Mouse (Mus musculus) myocyte (in vitro differentiated cells): Measurements from ENCODE around the gene Olfr959. TPM values are rescaled to one million over a fixed set of nuclear protein-coding genes. Genes with fewer than 3 reads are reported as not detected.

Experiments
- H3K27me3 ChIP-seq: one replicate; pipeline ENCODE4 v1.6.1; 2011; ENCODE audit not compliant: control insufficient read depth, insufficient read depth, insufficient read length
- H3K36me3 ChIP-seq: one replicate; pipeline ENCODE4 v1.6.1; 2011; ENCODE audit not compliant: control insufficient read depth, insufficient read depth
- H3K4me2 ChIP-seq: one replicate; pipeline ENCODE4 v1.6.1; 2011; ENCODE audit warnings: low read depth, control low read depth
- H3K4me3 ChIP-seq: one replicate; pipeline ENCODE4 v1.5.1; 2011; ENCODE audit warnings: mild to moderate bottlenecking, control low read depth, moderate library complexity
- H3K79me2 ChIP-seq: one replicate; pipeline ENCODE4 v1.6.1; 2011; ENCODE audit not compliant: control insufficient read depth, insufficient read depth
- H3ac ChIP-seq: one replicate; pipeline ENCODE4 v1.6.1; 2011; ENCODE audit not compliant: control insufficient read depth, insufficient read length
- CEBPB ChIP-seq: IDR thresholded peaks from 2 replicates; pipeline ENCODE4 v1.6.1; 2011; ENCODE audit warnings: mild to moderate bottlenecking, moderate library complexity; ENCODE audit not compliant: poor library complexity, insufficient read depth, severe bottlenecking
- E2F4 ChIP-seq: IDR thresholded peaks from one replicate; pipeline ENCODE4 v1.6.1; 2011; ENCODE audit warnings: mild to moderate bottlenecking, control low read depth, moderate library complexity; ENCODE audit not compliant: insufficient read depth
- MAX ChIP-seq: IDR thresholded peaks from one replicate; pipeline ENCODE4 v1.6.1; 2011; ENCODE audit warnings: low read depth, mild to moderate bottlenecking, control low read depth
- MYOD1 ChIP-seq, 3 experiments: IDR thresholded peaks; one replicate each; pipeline ENCODE4 v1.6.1; 2011; ENCODE audit warnings: control low read depth in 2 of 3, low read depth in 2 of 3, mild to moderate bottlenecking in 2 of 3, moderate library complexity in 1 of 3; ENCODE audit not compliant: insufficient read length in 2 of 3, control insufficient read depth in 1 of 3
- MYOG ChIP-seq, 3 experiments: IDR thresholded peaks; one replicate each; pipeline ENCODE4 v1.6.1; 2011; ENCODE audit warnings: control low read depth in 2 of 3, low read depth in 2 of 3, mild to moderate bottlenecking in 2 of 3; ENCODE audit not compliant: insufficient read length in 2 of 3, control insufficient read depth in 1 of 3, insufficient read depth in 1 of 3
- POLR2A ChIP-seq: IDR thresholded peaks from one replicate; pipeline ENCODE4 v1.6.1; 2011; ENCODE audit warnings: low read depth, mild to moderate bottlenecking, control low read depth, moderate library complexity; ENCODE audit not compliant: insufficient read length
- POLR2AphosphoS2 ChIP-seq: IDR thresholded peaks from one replicate; pipeline ENCODE4 v1.6.1; 2011; ENCODE audit warnings: low read depth, control low read depth; ENCODE audit not compliant: insufficient read length
- REST ChIP-seq: IDR thresholded peaks from one replicate; pipeline ENCODE4 v1.6.1; 2011; ENCODE audit warnings: mild to moderate bottlenecking, control low read depth, moderate library complexity; ENCODE audit not compliant: insufficient read depth, insufficient read length
- SRF ChIP-seq: IDR thresholded peaks from one replicate; pipeline ENCODE4 v1.6.1; 2011; ENCODE audit warnings: low read depth; ENCODE audit not compliant: control insufficient read depth, insufficient read length
- TCF12 ChIP-seq: IDR thresholded peaks from one replicate; pipeline ENCODE4 v1.6.1; 2011; ENCODE audit warnings: mild to moderate bottlenecking, control low read depth; ENCODE audit not compliant: poor library complexity, insufficient read depth, severe bottlenecking
- TCF3 ChIP-seq: IDR thresholded peaks from one replicate; pipeline ENCODE4 v1.6.1; 2011; ENCODE audit warnings: low read depth, control low read depth; ENCODE audit not compliant: insufficient read length
- USF1 ChIP-seq: IDR thresholded peaks from one replicate; pipeline ENCODE4 v1.6.1; 2011; ENCODE audit warnings: low read depth, mild to moderate bottlenecking, control low read depth, moderate library complexity
- polyA plus RNA-seq: library from polyadenylated mRNA; unstranded; fragments of >200 nt; fragmentation: generic; extraction: Trizol; gene quantifications from one replicate; pipeline ENCODE4 v1.2.1, GENCODE M21; 2012; ENCODE audit warnings: missing spikeins

The Olfr959 gene
- polyA plus RNA-seq, 1 experiment, result not detected

GRCm38 (mm10) chr9:39577050-39577449 lies 1.7 kb upstream of the Olfr959 start:
- Histone ChIP-seq H3K27me3 (no peaks in the 10 kb centered on the region), H3K4me3 (no peak overlapping the region), H3ac (no peak overlapping the region), H3K79me2 (no peaks in the 10 kb centered on the region), H3K36me3 (no peaks in the 10 kb centered on the region), H3K4me2 (no peak overlapping the region)
- TF ChIP-seq TCF3 (no peak), CEBPB (no peak), TCF12 (no peak), REST (no peak), POLR2A (no peak), SRF (no peak), MAX (no peak), POLR2AphosphoS2 (no peak), MYOG (IDR thresholded peaks at IDR 0.05; ENCODE audit: control insufficient read depth in 1 of 3, insufficient read depth in 1 of 3, insufficient read length in 2 of 3, low read depth in 2 of 3) (no peak), USF1 (no peak)

- Histone ChIP-seq H3K4me3 (no peak overlapping the region), H3K4me2 (no peak overlapping the region), H3K79me2 (no peaks in the 10 kb centered on the region), H3ac (no peak overlapping the region), H3K27me3 (no peaks in the 10 kb centered on the region), H3K36me3 (no peaks in the 10 kb centered on the region)
- TF ChIP-seq E2F4 (no peak), MAX (no peak), REST (no peak), TCF12 (no peak), POLR2AphosphoS2 (no peak)
Observed at GRCm38 (mm10) chr9:39558349-39558647, 17.1 kb downstream of the Olfr959 start.

GRCm38 (mm10) chr9:39557529-39558348 lies 17.6 kb downstream of the Olfr959 start:
- H3ac ChIP-seq, result no peak overlapping the region

GRCm38 (mm10) chr9:39553946-39554345 lies 21.4 kb downstream of the Olfr959 start, which contains the start of gene Olfr958:
Gene Olfr958, minus strand, starts transcription at chr9:39554054.
- Histone ChIP-seq H3K36me3 (no peaks in the 10 kb centered on the region), H3ac (no peak within 1 kb of the TSS), H3K4me3 (no peak within 1 kb of the TSS), H3K27me3 (no peaks in the 10 kb centered on the region), H3K4me2 (no peak within 1 kb of the TSS), H3K79me2 (no peaks in the 10 kb centered on the region)
- TF ChIP-seq CEBPB (no peak), TCF3 (no peak), SRF (no peak), TCF12 (no peak), MYOD1 (IDR thresholded peaks at IDR 0.05; ENCODE audit: control insufficient read depth in 1 of 3, insufficient read length in 2 of 3, low read depth in 2 of 3) (no peak), E2F4 (no peak), REST (no peak), POLR2A (no peak), USF1 (no peak), MYOG (IDR thresholded peaks at IDR 0.05; ENCODE audit: control insufficient read depth in 1 of 3, insufficient read depth in 1 of 3, insufficient read length in 2 of 3, low read depth in 2 of 3) (no peak), POLR2AphosphoS2 (no peak), MAX (no peak)

More at GRCm38 (mm10) chr9:39557529-39558348, 17.6 kb downstream of the Olfr959 start:
- Histone ChIP-seq H3K79me2 (no peaks in the 10 kb centered on the region), H3K4me3 (no peak overlapping the region), H3K36me3 (no peaks in the 10 kb centered on the region), H3K27me3 (no peaks in the 10 kb centered on the region), H3K4me2 (no peak overlapping the region)
- no peak for TF ChIP-seq CEBPB
- no peak for TF ChIP-seq TCF12
- no peak for TF ChIP-seq MYOD1 (IDR thresholded peaks at IDR 0.05; ENCODE audit: control insufficient read depth in 1 of 3, insufficient read length in 2 of 3, low read depth in 2 of 3)

GRCm38 (mm10) chr9:39550806-39551205 lies 24.6 kb downstream of the Olfr959 start:
- H3K4me3 ChIP-seq, result no peak overlapping the region
- TF ChIP-seq SRF (no peak), POLR2A (no peak), E2F4 (no peak), REST (no peak), POLR2AphosphoS2 (no peak), MYOG (IDR thresholded peaks at IDR 0.05; ENCODE audit: control insufficient read depth in 1 of 3, insufficient read depth in 1 of 3, insufficient read length in 2 of 3, low read depth in 2 of 3) (no peak), USF1 (no peak), MAX (no peak), CEBPB (no peak), TCF3 (no peak), TCF12 (no peak), MYOD1 (IDR thresholded peaks at IDR 0.05; ENCODE audit: control insufficient read depth in 1 of 3, insufficient read length in 2 of 3, low read depth in 2 of 3) (no peak)
- H3K27me3 ChIP-seq, result no peaks in the 10 kb centered on the region
- no peak overlapping the region for H3ac ChIP-seq
- no peaks in the 10 kb centered on the region for H3K79me2 ChIP-seq
- no peak overlapping the region for H3K4me2 ChIP-seq
- no peaks in the 10 kb centered on the region for H3K36me3 ChIP-seq
